Mouse (Mus musculus): ENCODE results near the gene Irf9. TPM values are rescaled to one million over a fixed set of nuclear protein-coding genes. Genes with fewer than 3 reads are reported as not detected.

Irf9 gene
- total and polyA plus RNA-seq, 3 experiments: 9.2 to 12.8 (median 9.6) TPM

DNA sequence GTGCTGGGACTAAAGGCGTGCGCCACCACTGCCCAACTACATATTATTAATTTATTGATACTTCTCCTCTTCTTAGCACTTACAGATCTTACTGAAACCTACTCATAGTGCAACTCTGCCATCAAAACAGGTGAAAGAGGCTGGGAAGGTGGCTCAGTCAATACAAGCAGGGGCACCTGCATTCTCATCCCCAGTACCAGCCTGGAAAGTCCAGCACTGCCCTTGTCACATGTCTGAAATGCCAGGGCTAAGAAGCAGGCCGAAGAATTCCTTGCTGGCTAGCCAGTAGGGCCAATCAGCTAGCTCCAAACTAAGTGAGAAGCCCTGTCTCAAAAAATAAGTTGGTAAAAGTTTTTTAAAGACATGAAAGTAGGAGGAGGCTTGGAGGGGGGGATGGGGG is 45.8 kb upstream of the Irf9 start:
- peak overlapping the region; percentile 47 for H3K4me2 ChIP-seq (ENCODE audit: insufficient read depth, low read depth, poor library complexity, severe bottlenecking)

DNA sequence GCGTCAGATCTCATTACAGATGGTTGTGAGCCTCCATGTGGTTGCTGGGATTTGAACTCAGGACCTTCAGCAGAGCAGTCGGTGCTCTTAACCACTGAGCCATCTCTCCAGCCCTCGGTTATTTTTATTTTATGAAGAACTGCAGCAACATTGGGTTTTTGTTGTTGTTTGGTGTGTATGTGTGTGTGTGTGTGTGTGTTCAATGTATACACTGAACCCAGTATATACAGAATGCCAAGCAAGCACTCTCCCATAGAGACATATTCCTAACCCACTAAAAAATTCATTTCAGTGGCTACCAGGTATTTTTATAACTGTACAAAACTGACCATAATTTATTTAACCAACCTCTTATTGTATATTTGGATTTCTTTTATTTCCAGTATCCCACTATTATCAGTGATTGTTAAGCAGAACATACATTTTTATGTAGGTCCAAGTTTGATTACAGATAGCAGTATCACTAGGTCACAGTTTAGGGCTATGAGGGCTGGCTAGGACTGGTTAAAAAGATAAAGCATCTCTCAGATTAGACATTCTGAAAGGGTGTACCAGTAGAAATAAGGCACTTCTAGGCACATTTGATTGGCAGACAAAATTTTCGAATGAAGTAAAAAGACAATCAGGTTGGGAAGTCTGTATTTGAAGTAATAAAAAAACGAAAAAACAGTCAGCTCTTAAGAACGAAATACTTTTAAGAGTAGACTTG is 44.5 kb upstream of the Irf9 start:
- dilution Hi-C loops (cut with MboI; ENCODE audit: extremely low pct_ligation_motif_present, extremely low pct_unique_long_range_greater_than_20kb, low sequenced_read_pairs): no loop called here
- Histone ChIP-seq H3K4me3 (replicated peaks in 1 of 3; ENCODE audit: low read depth in 2 of 3, low read length in 2 of 3, poor library complexity in 1 of 3) (peak overlapping the region in 2 of 3 experiments; percentile 69 to 80), H3K36me3 (replicated peaks in 1 of 2; ENCODE audit: control insufficient read depth in 1 of 2, insufficient read depth in 1 of 2, low read length in 1 of 2) (peaks cover 7 to 20% of the 10 kb centered on the region in 2 experiments), H3K9ac (ENCODE audit: insufficient read depth, low read depth) (peak overlapping the region; percentile 87), H3K27me3 (replicated peaks) (no peaks in the 10 kb centered on the region), H3K9me3 (replicated peaks; ENCODE audit: low read length) (no peaks in the 10 kb centered on the region), H3K4me1 (ENCODE audit: control insufficient read depth in 1 of 2, insufficient read depth in 2 of 2) (peaks cover 9 to 35% of the 10 kb centered on the region in 2 experiments), H3K27ac (ENCODE audit: insufficient read depth, low read depth) (no peak overlapping the region), H3K4me2 (ENCODE audit: insufficient read depth, low read depth, poor library complexity, severe bottlenecking) (peak overlapping the region; percentile 61; the same call in 1 of the 2 replicates), H3K79me2 (replicated peaks; ENCODE audit: control insufficient read depth, extremely low read depth, insufficient read depth, poor library complexity, severe bottlenecking) (peaks cover 6% of the 10 kb centered on the region; the same call in 1 of the 2 replicates)
- in situ Hi-C loops (cut with MboI; ENCODE audit: low pct_ligation_motif_present, low pct_unique_long_range_greater_than_20kb, low sequenced_read_pairs): no loop called here
- DNase-seq (ENCODE audit: extremely low read depth): no peak
- no peak for TF ChIP-seq ETS1 (conservative IDR thresholded peaks at IDR 0.05; ENCODE audit: low read depth, low read length)
- TF ChIP-seq ZC3H11A (IDR thresholded peaks at IDR 0.05; ENCODE audit: low read depth, low read length): no peak
- TF ChIP-seq TBP (conservative IDR thresholded peaks at IDR 0.05; ENCODE audit: low read depth, low read length): peak; percentile 58; the same call in 1 of the 2 replicates
- TF ChIP-seq CHD1 (IDR thresholded peaks at IDR 0.05; ENCODE audit: low read depth, low read length): peak; percentile 54; the same call in 1 of the 2 replicates
- TF ChIP-seq POLR2A (IDR thresholded peaks at IDR 0.05; ENCODE audit: low read depth, low read length): no peak
- no peak for TF ChIP-seq JUN (IDR thresholded peaks at IDR 0.05; ENCODE audit: insufficient read depth, low read depth, low read length)
- no peak for TF ChIP-seq POLR2AphosphoS2 (IDR thresholded peaks at IDR 0.05; ENCODE audit: low read depth, low read length)

More for the DNA sequence above, 45.8 kb upstream of the Irf9 start:
- Histone ChIP-seq H3K79me2 (replicated peaks; ENCODE audit: control insufficient read depth, extremely low read depth, insufficient read depth, poor library complexity, severe bottlenecking) (peaks cover 6% of the 10 kb centered on the region; the same call in 1 of the 2 replicates), H3K36me3 (replicated peaks in 1 of 2; ENCODE audit: control insufficient read depth in 1 of 2, insufficient read depth in 1 of 2, low read length in 1 of 2) (peaks cover 0 to 7% of the 10 kb centered on the region in 2 experiments), H3K4me3 (replicated peaks in 1 of 3; ENCODE audit: low read depth in 2 of 3, low read length in 2 of 3, poor library complexity in 1 of 3) (no peak overlapping the region), H3K9ac (ENCODE audit: insufficient read depth, low read depth) (peak overlapping the region; percentile 53; the same call in 1 of the 2 replicates), H3K4me1 (ENCODE audit: control insufficient read depth in 1 of 2, insufficient read depth in 2 of 2) (peaks cover 9 to 35% of the 10 kb centered on the region in 2 experiments), H3K27me3 (replicated peaks) (no peaks in the 10 kb centered on the region), H3K9me3 (replicated peaks; ENCODE audit: low read length) (no peaks in the 10 kb centered on the region), H3K27ac (ENCODE audit: insufficient read depth, low read depth) (peak overlapping the region; percentile 86)
- dilution Hi-C loops (cut with MboI; ENCODE audit: extremely low pct_ligation_motif_present, extremely low pct_unique_long_range_greater_than_20kb, low sequenced_read_pairs) (no loop called here), in situ Hi-C loops (cut with MboI; ENCODE audit: low pct_ligation_motif_present, low pct_unique_long_range_greater_than_20kb, low sequenced_read_pairs) (no loop called here)
- DNase-seq (ENCODE audit: extremely low read depth): no peak
- no peak for TF ChIP-seq JUND (conservative IDR thresholded peaks at IDR 0.05; ENCODE audit: low read depth, low read length)
- no peak for TF ChIP-seq NRF1 (IDR thresholded peaks at IDR 0.05; ENCODE audit: low read depth, low read length)
- TF ChIP-seq MYC (IDR thresholded peaks at IDR 0.05; ENCODE audit: low read depth, low read length): no peak
- TF ChIP-seq MAFK (IDR thresholded peaks at IDR 0.05; ENCODE audit: insufficient replicate concordance, low read length): no peak
- no peak for TF ChIP-seq ZKSCAN1 (IDR thresholded peaks at IDR 0.05; ENCODE audit: borderline replicate concordance, low read depth, low read length)
- TF ChIP-seq USF2 (conservative IDR thresholded peaks at IDR 0.05; ENCODE audit: low read depth, low read length): no peak
- TF ChIP-seq ZNF384 (IDR thresholded peaks at IDR 0.05; ENCODE audit: low read depth, low read length): no peak
- TF ChIP-seq SMC3 (IDR thresholded peaks at IDR 0.05; ENCODE audit: low read depth, low read length): no peak
- TF ChIP-seq GABPA (IDR thresholded peaks at IDR 0.05; ENCODE audit: insufficient replicate concordance, low read depth, low read length): no peak
- no peak for TF ChIP-seq MAX (IDR thresholded peaks at IDR 0.05; ENCODE audit: low read length)
- no peak for TF ChIP-seq RAD21 (IDR thresholded peaks at IDR 0.05; ENCODE audit: low read depth, low read length)

All from CH12.LX (cell line).